Mouse (Mus musculus) heart, postnatal 0 days (tissue): ENCODE data around the gene Tspan13. TPM values are rescaled to one million over a fixed set of nuclear protein-coding genes. Genes with fewer than 3 reads are reported as not detected.

Source experiments
- ATAC-seq: fragments of 200-750 bp; cut with Nextera tagmentation; 2 replicates; pipeline ENCODE4 v1.8.0; 2017; ENCODE audit warnings: low read depth, moderate number of reproducible peaks, moderate library complexity; ENCODE audit not compliant: insufficient read depth
- DNase-seq: peaks from one replicate; pipeline ENCODE4 v3.0.0-alpha.2; 2016; ENCODE audit warnings: low spot score
- H3K27ac ChIP-seq: fragments of 300-500 bp; sonication (generic); 2 replicates; pipeline ENCODE4 v1.5.1; 2014; ENCODE audit warnings: low read depth, mild to moderate bottlenecking
- H3K27me3 ChIP-seq: fragments of 300-500 bp; sonication (generic); 2 replicates; pipeline ENCODE4 v1.6.1; 2014; ENCODE audit warnings: low read length, mixed read lengths; ENCODE audit not compliant: control insufficient read depth, insufficient read depth
- H3K36me3 ChIP-seq: fragments of 300-500 bp; sonication (generic); replicated peaks from 2 replicates; pipeline ENCODE4 v1.6.1; 2014; ENCODE audit warnings: low read length, mixed read lengths; ENCODE audit not compliant: control insufficient read depth, insufficient read depth
- H3K4me1 ChIP-seq: fragments of 300-500 bp; sonication (generic); 2 replicates; pipeline ENCODE4 v1.6.1; 2014; ENCODE audit warnings: antibody characterized with exemption; ENCODE audit not compliant: control insufficient read depth, insufficient read depth
- H3K4me2 ChIP-seq: fragments of 300-500 bp; sonication (generic); 2 replicates; pipeline ENCODE4 v1.6.1; 2014; ENCODE audit warnings: low read depth, mild to moderate bottlenecking, low read length, moderate library complexity
- H3K4me3 ChIP-seq: fragments of 300-500 bp; sonication (generic); 2 replicates; pipeline ENCODE4 v1.5.1; 2014; ENCODE audit warnings: low read depth, low read length
- H3K9ac ChIP-seq: fragments of 300-500 bp; sonication (generic); replicated peaks from 2 replicates; pipeline ENCODE4 v1.6.1; 2014; ENCODE audit warnings: low read depth, low read length, mixed read lengths
- H3K9me3 ChIP-seq: fragments of 300-500 bp; sonication (generic); replicated peaks from 2 replicates; pipeline ENCODE4 v1.6.1; 2016; ENCODE audit warnings: low read length; ENCODE audit not compliant: control insufficient read depth
- CTCF ChIP-seq: IDR thresholded peaks from 2 replicates; pipeline ENCODE4 v1.5.1; 2016; ENCODE audit warnings: antibody characterized with exemption, control low read depth, low read depth
- EP300 ChIP-seq: IDR thresholded peaks from 2 replicates; pipeline ENCODE4 v1.6.1; 2016; ENCODE audit warnings: antibody characterized with exemption, low read depth
- WGBS: fragments of 180-500 bp; shearing (Covaris S2); extraction: QIAGEN DNeasy Blood & Tissue Kit; methylation state at CpG from one replicate; pipeline ENCODE4 v1.1.7; 2014; 5-methylcytosine and 5-hydroxymethylcytosine counted together
- polyA plus RNA-seq: library from polyadenylated mRNA; unstranded; fragments of >200 nt; fragmentation: Nextera tagmentation; extraction: Ambion mirVana; gene quantifications from 2 replicates; pipeline ENCODE4 v1.2.1, GENCODE M21; 2015
- total RNA-seq: library from RNA; depleted of rRNA; stranded (reverse); fragments of >200 nt; gene quantifications from 2 replicates; pipeline ENCODE4 v1.2.3, GENCODE M21; 2014; ENCODE audit warnings: low replicate concordance

Tspan13 gene
- total and polyA plus RNA-seq, 2 experiments from 2014 or later, result 46.2 to 49.8 TPM

DNA sequence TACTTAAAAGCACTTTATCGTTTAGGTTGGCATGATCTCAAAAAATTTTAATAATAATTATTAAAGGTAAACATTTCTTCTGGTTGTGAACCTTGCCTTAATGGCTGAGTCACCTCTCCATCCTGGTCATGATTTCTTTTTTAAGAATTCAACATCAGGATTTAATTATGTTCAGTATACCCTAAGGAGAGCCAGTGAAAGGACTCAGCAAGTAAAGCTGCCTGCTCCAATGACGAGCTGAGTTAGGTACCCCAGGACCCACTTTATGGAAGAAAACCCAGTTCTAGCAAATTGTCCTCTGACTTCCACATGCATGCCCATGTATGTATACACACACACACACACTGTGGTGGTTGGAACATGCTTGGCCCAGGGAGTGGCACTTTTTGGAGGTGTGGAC lies 5.3 kb upstream of the Tspan13 start:
- no peak overlapping the region for H3K9ac ChIP-seq
- no peak overlapping the region for H3K4me2 ChIP-seq
- 87% methylated on average over 2 of the region's 2 CpGs for WGBS
- DNase-seq (no peak), ATAC-seq (no peak)
- no peak overlapping the region for H3K4me3 ChIP-seq
- H3K4me1 ChIP-seq, result no peaks in the 10 kb centered on the region
- H3K9me3 ChIP-seq, result no peaks in the 10 kb centered on the region
- H3K36me3 ChIP-seq, result no peaks in the 10 kb centered on the region
- H3K27ac ChIP-seq, result no peak overlapping the region
- H3K27me3 ChIP-seq, result no peaks in the 10 kb centered on the region
- TF ChIP-seq EP300 (no peak), CTCF (no peak)

DNA sequence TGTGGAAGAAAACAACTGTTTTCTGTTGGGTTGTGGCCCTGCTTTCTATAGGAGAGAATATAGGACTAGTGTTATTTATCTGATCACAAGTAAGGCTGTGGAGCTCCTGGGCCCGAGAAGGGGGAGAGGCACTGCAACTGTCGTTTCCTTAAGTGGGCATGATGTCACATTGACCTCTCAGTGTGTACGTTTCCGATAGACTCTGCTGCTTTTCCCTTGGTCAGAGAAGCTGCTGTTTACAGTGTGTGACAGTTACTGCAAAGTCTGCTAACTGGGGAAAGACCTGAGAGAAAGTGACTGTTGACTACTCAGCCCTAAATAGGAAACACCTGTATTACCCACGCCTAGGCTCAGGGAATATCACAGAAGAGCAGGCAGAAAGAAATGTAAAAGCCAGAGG lies 3.9 kb upstream of the Tspan13 start:
- no peaks in the 10 kb centered on the region for H3K4me1 ChIP-seq
- DNase-seq, result no peak
- no peaks in the 10 kb centered on the region for H3K9me3 ChIP-seq
- no peak overlapping the region for H3K4me2 ChIP-seq
- H3K27me3 ChIP-seq, result no peaks in the 10 kb centered on the region
- no peak for ATAC-seq
- TF ChIP-seq EP300 (no peak), CTCF (no peak)
- peak overlapping the region; percentile 15; the same call in 1 of the 2 replicates for H3K27ac ChIP-seq
- H3K4me3 ChIP-seq, result no peak overlapping the region
- H3K36me3 ChIP-seq, result no peaks in the 10 kb centered on the region
- 22% methylated on average over 5 of the region's 5 CpGs for WGBS
- H3K9ac ChIP-seq, result no peak overlapping the region

DNA sequence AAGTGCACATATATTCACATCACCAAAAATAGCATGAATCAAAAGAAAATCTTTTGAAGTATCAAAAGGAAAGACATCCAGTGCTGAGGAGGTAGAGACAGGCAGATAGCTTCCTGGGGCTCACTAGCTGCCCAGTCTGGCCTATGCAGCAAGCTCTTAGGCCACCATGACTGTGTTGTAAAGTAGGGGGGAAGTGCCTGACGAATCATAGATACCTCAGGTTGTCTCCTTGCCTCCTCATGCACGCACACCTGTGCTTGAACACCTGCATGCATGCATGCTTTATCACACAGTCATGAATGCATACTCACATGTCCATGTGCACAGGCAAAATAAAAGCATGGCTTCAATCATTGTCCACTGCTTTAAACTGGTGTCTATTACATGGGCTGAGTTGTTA lies 2.4 kb upstream of the Tspan13 start:
- Histone ChIP-seq H3K9me3 (no peaks in the 10 kb centered on the region), H3K4me2 (no peak overlapping the region), H3K27ac (no peak overlapping the region), H3K27me3 (no peaks in the 10 kb centered on the region), H3K9ac (no peak overlapping the region), H3K4me3 (no peak overlapping the region), H3K4me1 (0 out of 2 replicates have a peak, but pooled peaks cover 2% of the 10 kb centered on the region), H3K36me3 (no peaks in the 10 kb centered on the region)
- DNase-seq (no peak), ATAC-seq (no peak)
- TF ChIP-seq EP300, result no peak
- no peak for TF ChIP-seq CTCF
- 82% methylated on average over 2 of the region's 2 CpGs for WGBS

DNA sequence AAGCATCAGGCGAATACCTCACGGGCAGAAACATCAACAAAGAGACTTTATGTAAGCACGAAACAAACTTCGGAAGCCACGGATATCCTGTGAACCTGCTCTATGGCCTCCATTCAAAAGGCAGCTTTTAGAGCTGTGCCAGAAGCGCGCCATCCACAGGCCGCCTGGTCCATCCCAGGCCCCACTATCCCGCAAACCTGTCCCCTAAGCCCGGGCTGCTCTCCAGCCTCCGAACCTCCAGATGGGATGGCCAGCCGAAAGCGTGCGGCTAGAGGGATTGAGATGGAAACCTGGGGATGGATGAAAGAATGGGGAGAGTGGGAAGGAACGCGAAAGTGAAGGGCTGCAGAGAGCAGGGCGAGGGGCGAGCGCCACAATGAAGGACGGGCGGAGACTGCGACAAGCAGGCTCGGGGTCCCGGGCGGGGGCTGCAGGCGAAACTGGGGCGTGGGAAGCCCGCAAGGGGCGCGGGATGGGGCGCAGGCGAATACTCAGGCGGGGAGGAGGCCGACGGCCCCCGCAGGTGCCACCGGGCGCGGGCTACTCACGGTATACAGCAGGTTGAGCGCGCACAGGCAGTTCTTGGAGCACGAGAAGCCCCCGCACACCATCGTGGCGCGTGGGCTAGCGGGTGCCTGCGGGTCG lies 475 bp downstream of the Tspan13 start:
- H3K9ac ChIP-seq, result peak overlapping the region; percentile 77
- ATAC-seq (peak; percentile 45), DNase-seq (peak; percentile 51)
- 0 out of 2 replicates have a peak, but pooled peaks cover 5% of the 10 kb centered on the region for H3K4me1 ChIP-seq
- H3K9me3 ChIP-seq, result no peaks in the 10 kb centered on the region
- H3K36me3 ChIP-seq, result no peaks in the 10 kb centered on the region
- peak overlapping the region; percentile 71 for H3K27ac ChIP-seq
- no peak for TF ChIP-seq EP300
- TF ChIP-seq CTCF, result peak; percentile 24; the same call in 1 of the 2 replicates
- H3K4me2 ChIP-seq, result peak overlapping the region; percentile 92
- H3K4me3 ChIP-seq, result peak overlapping the region; percentile 63
- H3K27me3 ChIP-seq, result no peaks in the 10 kb centered on the region
- WGBS, result 1% methylated on average over 50 of the region's 50 CpGs

DNA sequence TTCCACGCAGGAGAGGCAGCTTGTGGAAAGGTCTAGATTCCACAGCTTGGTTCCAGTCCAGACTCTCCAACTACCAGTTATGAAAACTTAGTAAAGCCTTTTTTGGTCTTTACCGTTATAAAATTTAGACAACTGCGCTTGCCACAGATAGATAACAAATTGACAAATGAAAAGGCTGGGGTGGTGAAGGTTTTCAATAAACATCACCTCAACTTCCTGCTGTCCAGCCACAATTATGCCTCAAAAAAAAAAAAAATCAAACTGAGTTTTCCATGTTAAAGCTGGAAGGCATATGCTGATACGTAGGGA lies 1.1 kb downstream of the Tspan13 start:
- Histone ChIP-seq H3K9me3 (no peaks in the 10 kb centered on the region), H3K4me3 (peak overlapping the region; percentile 63), H3K4me1 (0 out of 2 replicates have a peak, but pooled peaks cover 5% of the 10 kb centered on the region), H3K27ac (peak overlapping the region; percentile 71), H3K9ac (no peak overlapping the region), H3K36me3 (no peaks in the 10 kb centered on the region), H3K27me3 (no peaks in the 10 kb centered on the region), H3K4me2 (peak overlapping the region; percentile 92)
- 28% methylated on average over 4 of the region's 4 CpGs for WGBS
- DNase-seq (no peak), ATAC-seq (no peak)
- TF ChIP-seq CTCF, result no peak
- no peak for TF ChIP-seq EP300
